Comparison of ENCODE assay signal across 21 mouse cellular contexts in the genomic region with DNA sequence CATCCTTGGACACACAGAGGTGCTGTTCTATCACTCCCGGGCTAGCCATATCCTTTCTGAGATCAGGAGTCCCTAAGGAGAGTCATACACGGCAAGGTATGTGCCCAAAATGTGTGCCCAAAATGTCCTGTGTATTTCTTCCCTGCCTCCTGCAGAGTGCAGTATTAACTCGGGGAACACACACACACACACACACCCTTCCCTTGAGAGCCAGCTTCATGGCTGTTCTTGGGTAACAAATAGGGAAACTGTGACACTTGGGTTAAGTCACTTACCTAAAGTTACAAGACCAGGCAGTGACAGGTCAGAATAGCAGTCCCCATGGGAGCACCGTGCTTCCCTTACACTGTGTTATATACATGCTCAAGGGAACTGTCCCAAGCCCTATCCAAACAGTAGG. TPM values are rescaled to one million over a fixed set of nuclear protein-coding genes. Genes with fewer than 3 reads are reported as not detected.
"Had no signal": no experiment of that assay in that cellular context is flagged by ENCODE, and none has a peak within 500 bp of the region (broad histone marks: within the 10 kb centered on the region; RNA-seq: fewer than 3 reads in every experiment).

No protein-coding gene starts in this region.

- H3K4me3 ChIP-seq: kidney, embryonic 15.5 days; limb, embryonic 15.5 days; megakaryocyte, embryonic 14.5 days; midbrain, embryonic 15.5 days; neural tube, embryonic 12.5 days had no signal

- ATAC-seq: midbrain, embryonic 15.5 days had no signal

- H3K27ac ChIP-seq: kidney, embryonic 15.5 days; limb, embryonic 15.5 days; midbrain, embryonic 15.5 days; neural tube, embryonic 12.5 days had no signal

- H3K27me3 ChIP-seq: kidney, embryonic 15.5 days; limb, embryonic 15.5 days; midbrain, embryonic 15.5 days; neural tube, embryonic 12.5 days had no signal

- H3K9me3 ChIP-seq: kidney, embryonic 15.5 days; limb, embryonic 15.5 days; midbrain, embryonic 15.5 days; neural tube, embryonic 12.5 days had no signal

- H3K36me3 ChIP-seq: kidney, embryonic 15.5 days; limb, embryonic 15.5 days; midbrain, embryonic 15.5 days; neural tube, embryonic 12.5 days had no signal

- H3K4me1 ChIP-seq: kidney, embryonic 15.5 days; midbrain, embryonic 15.5 days; neural tube, embryonic 12.5 days had no signal

- H3K9ac ChIP-seq: kidney, embryonic 15.5 days; limb, embryonic 15.5 days; midbrain, embryonic 15.5 days; neural tube, embryonic 12.5 days had no signal

- H3K4me2 ChIP-seq: kidney, embryonic 15.5 days; limb, embryonic 15.5 days; midbrain, embryonic 11.5 days; midbrain, embryonic 15.5 days; neural tube, embryonic 12.5 days had no signal

- DNase-seq: kidney, adult 11 months; kidney, postnatal 36 days; layer of hippocampus, adult 9-11 months; layer of hippocampus, postnatal 36 days; lung, adult 18-20 months; lung, postnatal 4 days; thymus, adult 2 months; thymus, postnatal 25 days had no signal

RNA-seq across cellular contexts. Expression of gene Aldh3b3, which starts 5.6 kb away (rescaled TPM):
- total RNA-seq: layer of hippocampus, adult 18-20 months; layer of hippocampus, postnatal 36 days; monocyte, adult 5-6 weeks; neutrophil, adult 5-6 weeks had no signal
- polyA plus RNA-seq: kidney, embryonic 15.5 days; limb, embryonic 11.5 days; midbrain, embryonic 11.5 days; midbrain, embryonic 15.5 days; neural tube, embryonic 12.5 days had no signal

RNA-seq across cellular contexts. Expression of gene Aldh3b2, which starts 8.1 kb away (rescaled TPM):
- total RNA-seq: monocyte, adult 5-6 weeks; neutrophil, adult 5-6 weeks had no signal

RNA-seq across cellular contexts. Expression of gene Acy3, which starts 22.3 kb away (rescaled TPM):
- total RNA-seq: monocyte, adult 5-6 weeks; neutrophil, adult 5-6 weeks had no signal

RNA-seq across cellular contexts. Expression of gene Tbx10, which starts 28.5 kb away (rescaled TPM):
- total RNA-seq: layer of hippocampus, adult 18-20 months; layer of hippocampus, postnatal 36 days; left cerebral cortex, adult 8-10 months; left cerebral cortex, postnatal 25 days; monocyte, adult 5-6 weeks; neutrophil, adult 5-6 weeks had no signal
- polyA plus RNA-seq: limb, embryonic 15.5 days; midbrain, embryonic 11.5 days; midbrain, embryonic 15.5 days; neural tube, embryonic 12.5 days; stomach, embryonic 14.5 days had no signal
